Mouse (Mus musculus): ENCODE results near the gene Etfa. TPM values are rescaled to one million over a fixed set of nuclear protein-coding genes. Genes with fewer than 3 reads are reported as not detected.
A peak's percentile ranks its signal among the peaks of the same experiment; 100 is the strongest.

The Etfa gene
- polyA plus RNA-seq, 1 experiment from 2014 or later = 224 TPM

GRCm38 (mm10) chr9:55450035-55450434, 62.0 kb downstream of the Etfa start:
- peaks cover 3% of the 10 kb centered on the region; the same call in 1 of the 2 replicates for H3K36me3 ChIP-seq (ENCODE audit: control insufficient read depth, insufficient read depth, low read length)
- no peak overlapping the region for H3K9ac ChIP-seq (replicated peaks; ENCODE audit: low read depth, low read length)
- H3K4me1 ChIP-seq (ENCODE audit: control insufficient read depth, insufficient read depth, low read length) = no peaks in the 10 kb centered on the region
- H3K9me3 ChIP-seq (ENCODE audit: control insufficient read depth, low read depth, low read length) = no peaks in the 10 kb centered on the region
- 79% methylated on average over 6 of the region's 6 CpGs for WGBS
- no peak overlapping the region for H3K27ac ChIP-seq (ENCODE audit: low read length)
- no peak overlapping the region for H3K4me2 ChIP-seq (replicated peaks; ENCODE audit: low read depth, low read length)
- ATAC-seq (ENCODE audit: insufficient number of reproducible peaks, insufficient read depth, low FRiP score, low read depth) = no peak
- no peaks in the 10 kb centered on the region for H3K27me3 ChIP-seq (ENCODE audit: control insufficient read depth, insufficient read depth, low read length)
- no peak overlapping the region for H3K4me3 ChIP-seq (ENCODE audit: low read depth, low read length)

- Histone ChIP-seq H3K9me3 (ENCODE audit: control insufficient read depth, low read depth, low read length) (no peaks in the 10 kb centered on the region), H3K4me1 (ENCODE audit: control insufficient read depth, insufficient read depth, low read length) (no peaks in the 10 kb centered on the region), H3K27ac (ENCODE audit: low read length) (no peak overlapping the region), H3K4me2 (replicated peaks; ENCODE audit: low read depth, low read length) (no peak overlapping the region), H3K36me3 (ENCODE audit: control insufficient read depth, insufficient read depth, low read length) (no peaks in the 10 kb centered on the region), H3K27me3 (ENCODE audit: control insufficient read depth, insufficient read depth, low read length) (no peaks in the 10 kb centered on the region), H3K9ac (replicated peaks; ENCODE audit: low read depth, low read length) (no peak overlapping the region), H3K4me3 (ENCODE audit: low read depth, low read length) (no peak overlapping the region)
- WGBS = 78% methylated on average over 1 of the region's 1 CpGs
- ATAC-seq (ENCODE audit: insufficient number of reproducible peaks, insufficient read depth, low FRiP score, low read depth) = no peak
Observed at GRCm38 (mm10) chr9:55449108-55449507, 62.9 kb downstream of the Etfa start.

GRCm38 (mm10) chr9:55447509-55447908, 64.5 kb downstream of the Etfa start:
- 85% methylated on average over 4 of the region's 4 CpGs for WGBS
- ATAC-seq (ENCODE audit: insufficient number of reproducible peaks, insufficient read depth, low FRiP score, low read depth) = no peak
- no peak overlapping the region for H3K27ac ChIP-seq (ENCODE audit: low read length)

GRCm38 (mm10) chr9:55439206-55439780, 72.8 kb downstream of the Etfa start:
- ATAC-seq (ENCODE audit: insufficient number of reproducible peaks, insufficient read depth, low FRiP score, low read depth) = no peak
- Histone ChIP-seq H3K4me3 (ENCODE audit: low read depth, low read length) (no peak overlapping the region), H3K4me2 (replicated peaks; ENCODE audit: low read depth, low read length) (no peak overlapping the region), H3K9ac (replicated peaks; ENCODE audit: low read depth, low read length) (no peak overlapping the region), H3K36me3 (ENCODE audit: control insufficient read depth, insufficient read depth, low read length) (no peaks in the 10 kb centered on the region), H3K27me3 (ENCODE audit: control insufficient read depth, insufficient read depth, low read length) (no peaks in the 10 kb centered on the region), H3K4me1 (ENCODE audit: control insufficient read depth, insufficient read depth, low read length) (no peaks in the 10 kb centered on the region), H3K27ac (ENCODE audit: low read length) (no peak overlapping the region), H3K9me3 (ENCODE audit: control insufficient read depth, low read depth, low read length) (no peaks in the 10 kb centered on the region)
- WGBS = 89% methylated on average over 5 of the region's 5 CpGs

More at GRCm38 (mm10) chr9:55447509-55447908, 64.5 kb downstream of the Etfa start:
- Histone ChIP-seq H3K4me1 (ENCODE audit: control insufficient read depth, insufficient read depth, low read length) (no peaks in the 10 kb centered on the region), H3K9ac (replicated peaks; ENCODE audit: low read depth, low read length) (no peak overlapping the region), H3K36me3 (ENCODE audit: control insufficient read depth, insufficient read depth, low read length) (no peaks in the 10 kb centered on the region), H3K27me3 (ENCODE audit: control insufficient read depth, insufficient read depth, low read length) (no peaks in the 10 kb centered on the region), H3K4me3 (ENCODE audit: low read depth, low read length) (no peak overlapping the region), H3K4me2 (replicated peaks; ENCODE audit: low read depth, low read length) (no peak overlapping the region), H3K9me3 (ENCODE audit: control insufficient read depth, low read depth, low read length) (no peaks in the 10 kb centered on the region)

GRCm38 (mm10) chr9:55438433-55438832, 73.6 kb downstream of the Etfa start:
- H3K4me2 ChIP-seq (replicated peaks; ENCODE audit: low read depth, low read length) = no peak overlapping the region
- no peak overlapping the region for H3K27ac ChIP-seq (ENCODE audit: low read length)
- ATAC-seq (ENCODE audit: insufficient number of reproducible peaks, insufficient read depth, low FRiP score, low read depth) = no peak
- H3K9me3 ChIP-seq (ENCODE audit: control insufficient read depth, low read depth, low read length) = no peaks in the 10 kb centered on the region
- WGBS = 54% methylated on average over 3 of the region's 3 CpGs
- H3K27me3 ChIP-seq (ENCODE audit: control insufficient read depth, insufficient read depth, low read length) = no peaks in the 10 kb centered on the region
- no peak overlapping the region for H3K4me3 ChIP-seq (ENCODE audit: low read depth, low read length)
- H3K4me1 ChIP-seq (ENCODE audit: control insufficient read depth, insufficient read depth, low read length) = no peaks in the 10 kb centered on the region
- H3K36me3 ChIP-seq (ENCODE audit: control insufficient read depth, insufficient read depth, low read length) = no peaks in the 10 kb centered on the region
- H3K9ac ChIP-seq (replicated peaks; ENCODE audit: low read depth, low read length) = no peak overlapping the region

- Histone ChIP-seq H3K4me2 (replicated peaks; ENCODE audit: low read depth, low read length) (no peak overlapping the region), H3K27me3 (ENCODE audit: control insufficient read depth, insufficient read depth, low read length) (no peaks in the 10 kb centered on the region), H3K27ac (ENCODE audit: low read length) (no peak overlapping the region), H3K9me3 (ENCODE audit: control insufficient read depth, low read depth, low read length) (no peaks in the 10 kb centered on the region), H3K4me1 (ENCODE audit: control insufficient read depth, insufficient read depth, low read length) (no peaks in the 10 kb centered on the region), H3K9ac (replicated peaks; ENCODE audit: low read depth, low read length) (no peak overlapping the region), H3K4me3 (ENCODE audit: low read depth, low read length) (no peak overlapping the region), H3K36me3 (ENCODE audit: control insufficient read depth, insufficient read depth, low read length) (no peaks in the 10 kb centered on the region)
- no peak for ATAC-seq (ENCODE audit: insufficient number of reproducible peaks, insufficient read depth, low FRiP score, low read depth)
- 87% methylated on average over 5 of the region's 5 CpGs for WGBS
Observed at GRCm38 (mm10) chr9:55433875-55434274, 78.2 kb downstream of the Etfa start.

GRCm38 (mm10) chr9:55432306-55433289, 79.4 kb downstream of the Etfa start:
- no peak overlapping the region for H3K27ac ChIP-seq (ENCODE audit: low read length)
- H3K4me1 ChIP-seq (ENCODE audit: control insufficient read depth, insufficient read depth, low read length) = no peaks in the 10 kb centered on the region
- no peaks in the 10 kb centered on the region for H3K36me3 ChIP-seq (ENCODE audit: control insufficient read depth, insufficient read depth, low read length)
- no peak for ATAC-seq (ENCODE audit: insufficient number of reproducible peaks, insufficient read depth, low FRiP score, low read depth)
- H3K9ac ChIP-seq (replicated peaks; ENCODE audit: low read depth, low read length) = no peak overlapping the region
- WGBS = 53% methylated on average over 14 of the region's 14 CpGs
- H3K9me3 ChIP-seq (ENCODE audit: control insufficient read depth, low read depth, low read length) = no peaks in the 10 kb centered on the region
- no peaks in the 10 kb centered on the region for H3K27me3 ChIP-seq (ENCODE audit: control insufficient read depth, insufficient read depth, low read length)
- H3K4me3 ChIP-seq (ENCODE audit: low read depth, low read length) = no peak overlapping the region
- no peak overlapping the region for H3K4me2 ChIP-seq (replicated peaks; ENCODE audit: low read depth, low read length)

- WGBS = 31% methylated on average over 20 of the region's 20 CpGs
- H3K27me3 ChIP-seq (ENCODE audit: control insufficient read depth, insufficient read depth, low read length) = no peaks in the 10 kb centered on the region
- peak overlapping the region; percentile 29 for H3K4me2 ChIP-seq (replicated peaks; ENCODE audit: low read depth, low read length)
- H3K36me3 ChIP-seq (ENCODE audit: control insufficient read depth, insufficient read depth, low read length) = no peaks in the 10 kb centered on the region
- no peaks in the 10 kb centered on the region for H3K9me3 ChIP-seq (ENCODE audit: control insufficient read depth, low read depth, low read length)
- peak overlapping the region; percentile 63; the same call in 1 of the 2 replicates for H3K27ac ChIP-seq (ENCODE audit: low read length)
- no peak overlapping the region for H3K4me3 ChIP-seq (ENCODE audit: low read depth, low read length)
- no peaks in the 10 kb centered on the region for H3K4me1 ChIP-seq (ENCODE audit: control insufficient read depth, insufficient read depth, low read length)
- H3K9ac ChIP-seq (replicated peaks; ENCODE audit: low read depth, low read length) = no peak overlapping the region
- no peak for ATAC-seq (ENCODE audit: insufficient number of reproducible peaks, insufficient read depth, low FRiP score, low read depth)
Observed at GRCm38 (mm10) chr9:55430133-55430532, 81.9 kb downstream of the Etfa start.

Data from stomach, embryonic 14.5 days (tissue).